ENCODE assay signal across 31 mouse cellular contexts in genomic region chr6:108257225-108257624, GRCm38 (mm10).
"Had no signal": no experiment of that assay in that cellular context is flagged by ENCODE, and none has a peak within 500 bp of the region (broad histone marks: within the 10 kb centered on the region; RNA-seq: fewer than 3 reads in every experiment).

No protein-coding gene starts in this region.

- H3K4me1 ChIP-seq: hindbrain, embryonic 12.5 days; hindbrain, embryonic 13.5 days; hindbrain, embryonic 15.5 days had no signal

- H3K9me3 ChIP-seq: heart, embryonic 13.5 days; heart, embryonic 15.5 days; hindbrain, embryonic 10.5 days; hindbrain, embryonic 12.5 days; hindbrain, embryonic 13.5 days; hindbrain, embryonic 15.5 days; intestine, embryonic 15.5 days; kidney, embryonic 15.5 days had no signal

- H3K4me3 ChIP-seq: heart, embryonic 13.5 days; heart, embryonic 15.5 days; hindbrain, embryonic 10.5 days; hindbrain, embryonic 12.5 days; hindbrain, embryonic 13.5 days; hindbrain, embryonic 15.5 days; intestine, embryonic 15.5 days; kidney, embryonic 15.5 days; layer of hippocampus, adult 2 months; left cerebral cortex, adult 2 months had no signal

- ATAC-seq: hindbrain, embryonic 16.5 days; hindbrain, postnatal 0 days; inflammation-experienced regulatory T-cells, adult 6 months; intestine, embryonic 15.5 days; intestine, embryonic 16.5 days; intestine, postnatal 0 days had no signal

- H3K27ac ChIP-seq: heart, embryonic 13.5 days; heart, embryonic 15.5 days; hindbrain, embryonic 10.5 days; hindbrain, embryonic 12.5 days; hindbrain, embryonic 13.5 days; hindbrain, embryonic 14.5 days; hindbrain, embryonic 15.5 days; hindbrain, postnatal 0 days; intestine, embryonic 15.5 days; layer of hippocampus, adult 2 months; left cerebral cortex, adult 2 months had no signal

- DNase-seq: heart, postnatal 10 days; heart, postnatal 14 days; heart, postnatal 36 days; kidney, adult 11 months; kidney, adult 18-20 months; kidney, adult 2 months; kidney, adult 8-10 months; kidney, adult 9 months; kidney, postnatal 10 days; kidney, postnatal 14 days; kidney, postnatal 36 days; kidney, postnatal 4 days; layer of hippocampus, adult 9-11 months; layer of hippocampus, postnatal 36 days had no signal

- H3K36me3 ChIP-seq: heart, embryonic 13.5 days; heart, embryonic 15.5 days; hindbrain, embryonic 10.5 days; hindbrain, embryonic 12.5 days; hindbrain, embryonic 13.5 days; hindbrain, embryonic 15.5 days; intestine, embryonic 15.5 days; kidney, embryonic 15.5 days had no signal

- H3K27me3 ChIP-seq: heart, embryonic 13.5 days; heart, embryonic 15.5 days; hindbrain, embryonic 12.5 days; hindbrain, embryonic 13.5 days; hindbrain, embryonic 15.5 days; intestine, embryonic 15.5 days; kidney, embryonic 15.5 days had no signal

- H3K4me2 ChIP-seq: heart, embryonic 11.5 days; heart, embryonic 13.5 days; heart, embryonic 15.5 days; hindbrain, embryonic 12.5 days; hindbrain, embryonic 13.5 days; hindbrain, embryonic 14.5 days; hindbrain, embryonic 15.5 days; intestine, embryonic 15.5 days; kidney, embryonic 15.5 days had no signal

- H3K9ac ChIP-seq: heart, embryonic 13.5 days; heart, embryonic 15.5 days; hindbrain, embryonic 12.5 days; hindbrain, embryonic 13.5 days; hindbrain, embryonic 14.5 days; hindbrain, embryonic 15.5 days; intestine, embryonic 15.5 days; kidney, embryonic 15.5 days had no signal
